Mouse (Mus musculus) layer of hippocampus, adult 9-10 months (tissue): ENCODE data around the gene Slc12a7.
A peak's percentile ranks its signal among the peaks of the same experiment; 100 is the strongest.
"Not testable (repeated sequence)": the region's sequence is repeated elsewhere in the genome, so short reads cannot be mapped to it uniquely, and the experiment has no call there.

Experiments used
- DNase-seq: peaks from one replicate; pipeline ENCODE4 v3.0.0; 2022; ENCODE audit warnings: low spot score

The Slc12a7 gene

GRCm38 (mm10) chr13:73732742-73733700 is at the start of gene Slc12a7:
Slc12a7 (plus strand) TSS chr13:73733094.
- DNase-seq, result no peak

GRCm38 (mm10) chr13:73683682-73684081 is 49.2 kb upstream of the Slc12a7 start:
- peak; percentile 33 for DNase-seq

- DNase-seq, result no peak
Observed at GRCm38 (mm10) chr13:73684412-73684811, 48.5 kb upstream of the Slc12a7 start.

- DNase-seq, result no peak
Observed at GRCm38 (mm10) chr13:73685502-73685901, 47.4 kb upstream of the Slc12a7 start.

- DNase-seq, result no peak
Observed at GRCm38 (mm10) chr13:73687601-73688000, 45.3 kb upstream of the Slc12a7 start.

GRCm38 (mm10) chr13:73688934-73689333 is 44.0 kb upstream of the Slc12a7 start:
- DNase-seq, result no peak

GRCm38 (mm10) chr13:73692249-73692868 is 40.5 kb upstream of the Slc12a7 start:
- peak; percentile 32 for DNase-seq

- DNase-seq, result no peak
Observed at GRCm38 (mm10) chr13:73693333-73693732, 39.6 kb upstream of the Slc12a7 start.

GRCm38 (mm10) chr13:73694972-73695371 is 37.9 kb upstream of the Slc12a7 start:
- DNase-seq, result no peak

GRCm38 (mm10) chr13:73696529-73696928 is 36.4 kb upstream of the Slc12a7 start:
- no peak for DNase-seq

- DNase-seq, result no peak
Observed at GRCm38 (mm10) chr13:73699714-73700113, 33.2 kb upstream of the Slc12a7 start.

- DNase-seq, result no peak
Observed at GRCm38 (mm10) chr13:73700554-73700953, 32.3 kb upstream of the Slc12a7 start.

GRCm38 (mm10) chr13:73701161-73701883 is 31.6 kb upstream of the Slc12a7 start:
- DNase-seq, result no peak

GRCm38 (mm10) chr13:73702776-73703175 is 30.1 kb upstream of the Slc12a7 start:
- no peak for DNase-seq

GRCm38 (mm10) chr13:73703486-73703885 is 29.4 kb upstream of the Slc12a7 start:
- DNase-seq, result not testable (repeated sequence)

GRCm38 (mm10) chr13:73704694-73705325 is 28.1 kb upstream of the Slc12a7 start, which contains the start of gene Slc6a19:
Slc6a19 (minus strand) TSS chr13:73704865.
- no peak for DNase-seq

GRCm38 (mm10) chr13:73709491-73709890 is 23.4 kb upstream of the Slc12a7 start:
- no peak for DNase-seq

GRCm38 (mm10) chr13:73711221-73711620 is 21.7 kb upstream of the Slc12a7 start:
- no peak for DNase-seq

- no peak for DNase-seq
Observed at GRCm38 (mm10) chr13:73711803-73712202, 21.1 kb upstream of the Slc12a7 start.

GRCm38 (mm10) chr13:73712228-73712627 is 20.7 kb upstream of the Slc12a7 start:
- DNase-seq, result no peak

- no peak for DNase-seq
Observed at GRCm38 (mm10) chr13:73713204-73713603, 19.7 kb upstream of the Slc12a7 start.

GRCm38 (mm10) chr13:73714020-73714419 is 18.9 kb upstream of the Slc12a7 start:
- DNase-seq, result no peak
